Mouse (Mus musculus): ENCODE measurements around the gene Cacna1b. TPM values are rescaled to one million over a fixed set of nuclear protein-coding genes. Genes with fewer than 3 reads are reported as not detected.

Gene Cacna1b
- polyA plus RNA-seq, 1 experiment from 2014 or later = 0.84 TPM

DNA sequence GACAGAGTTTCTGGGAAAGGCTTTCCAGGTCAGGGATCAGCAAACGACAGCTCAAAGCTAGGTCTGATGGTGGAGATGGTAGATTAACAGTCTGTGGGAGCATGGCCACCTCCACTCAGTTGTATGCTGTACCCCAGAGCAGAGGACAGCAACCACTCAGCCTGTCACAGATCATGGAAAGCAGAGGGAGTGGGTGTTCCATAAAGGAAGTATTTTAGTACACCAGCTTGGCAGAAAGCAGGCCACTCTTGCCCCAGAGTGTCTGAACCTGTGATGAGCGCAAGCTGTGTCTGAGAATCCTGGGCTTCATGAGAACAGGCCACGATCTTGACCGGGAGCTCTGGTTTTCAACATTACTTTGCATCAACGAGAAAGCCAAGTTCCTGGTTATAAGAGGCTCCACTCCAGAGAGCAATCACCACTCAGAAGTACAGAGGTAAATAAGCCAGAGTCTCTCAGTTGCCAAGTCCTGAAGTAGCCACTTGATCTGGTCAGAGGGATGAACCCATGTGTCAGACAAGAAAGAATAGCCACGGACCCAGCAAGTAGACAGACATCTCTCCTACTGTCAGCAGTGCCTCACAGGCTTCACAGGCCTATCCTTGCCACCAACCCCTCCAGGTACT is 103.7 kb downstream of the Cacna1b start:
- H3K9ac ChIP-seq (ENCODE audit: low read depth, low read length) = no peak overlapping the region

DNA sequence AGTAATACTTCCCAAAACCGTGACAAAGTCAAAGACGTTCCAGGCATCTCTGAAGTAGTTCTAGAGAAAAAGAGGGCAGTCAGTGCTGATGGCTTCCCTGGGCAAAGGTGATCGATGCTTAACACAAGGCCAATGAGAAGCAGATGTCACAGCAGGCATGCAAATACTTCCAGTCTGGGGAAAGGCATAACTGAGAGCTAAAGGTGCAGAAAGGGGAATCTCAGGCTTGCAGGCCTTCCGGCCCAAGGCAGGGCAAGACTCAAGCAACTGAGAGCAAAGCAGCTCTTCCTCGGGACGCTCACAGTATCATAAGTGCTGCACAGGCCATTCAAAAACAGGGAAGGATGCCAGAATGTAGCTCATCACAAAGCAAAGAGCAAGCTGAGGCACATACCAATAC is 114.4 kb downstream of the Cacna1b start:
- no peaks in the 10 kb centered on the region for H3K4me1 ChIP-seq (ENCODE audit: control insufficient read depth, insufficient read depth, low read length)
- no peak overlapping the region for H3K9ac ChIP-seq (ENCODE audit: low read depth, low read length)
- H3K36me3 ChIP-seq (ENCODE audit: control insufficient read depth, insufficient read depth, low read length) = no peaks in the 10 kb centered on the region
- H3K9me3 ChIP-seq (ENCODE audit: control insufficient read depth, low read length) = no peaks in the 10 kb centered on the region
- no peak overlapping the region for H3K4me3 ChIP-seq (ENCODE audit: low read depth, low read length)
- no peak overlapping the region for H3K4me2 ChIP-seq (ENCODE audit: low read depth, low read length)
- DNase-seq (ENCODE audit: low spot score) = peak; percentile 8
- H3K27me3 ChIP-seq (replicated peaks; ENCODE audit: control insufficient read depth, insufficient read depth, low read length) = no peaks in the 10 kb centered on the region
- WGBS = 49% methylated on average over 6 of the region's 6 CpGs
- ATAC-seq (ENCODE audit: low read depth) = no peak
- H3K27ac ChIP-seq (replicated peaks; ENCODE audit: low read depth, low read length) = no peak overlapping the region

More for the DNA sequence above, 103.7 kb downstream of the Cacna1b start:
- no peak overlapping the region for H3K4me2 ChIP-seq (ENCODE audit: low read depth, low read length)
- H3K4me1 ChIP-seq (ENCODE audit: control insufficient read depth, insufficient read depth, low read length) = no peaks in the 10 kb centered on the region
- H3K36me3 ChIP-seq (ENCODE audit: control insufficient read depth, insufficient read depth, low read length) = no peaks in the 10 kb centered on the region
- WGBS = 80% methylated on average over 6 of the region's 6 CpGs
- ATAC-seq (ENCODE audit: low read depth) (no peak), DNase-seq (ENCODE audit: low spot score) (no peak)
- H3K27ac ChIP-seq (replicated peaks; ENCODE audit: low read depth, low read length) = no peak overlapping the region
- H3K9me3 ChIP-seq (ENCODE audit: control insufficient read depth, low read length) = no peaks in the 10 kb centered on the region
- no peak overlapping the region for H3K4me3 ChIP-seq (ENCODE audit: low read depth, low read length)
- H3K27me3 ChIP-seq (replicated peaks; ENCODE audit: control insufficient read depth, insufficient read depth, low read length) = no peaks in the 10 kb centered on the region

GRCm38 (mm10) chr2:24646452-24647146 is 116.4 kb downstream of the Cacna1b start:
- no peak for ATAC-seq (ENCODE audit: low read depth)
- Histone ChIP-seq H3K27ac (replicated peaks; ENCODE audit: low read depth, low read length) (no peak overlapping the region), H3K4me2 (ENCODE audit: low read depth, low read length) (no peak overlapping the region), H3K27me3 (replicated peaks; ENCODE audit: control insufficient read depth, insufficient read depth, low read length) (no peaks in the 10 kb centered on the region), H3K4me1 (ENCODE audit: control insufficient read depth, insufficient read depth, low read length) (no peaks in the 10 kb centered on the region), H3K9me3 (ENCODE audit: control insufficient read depth, low read length) (no peaks in the 10 kb centered on the region), H3K36me3 (ENCODE audit: control insufficient read depth, insufficient read depth, low read length) (no peaks in the 10 kb centered on the region), H3K4me3 (ENCODE audit: low read depth, low read length) (no peak overlapping the region), H3K9ac (ENCODE audit: low read depth, low read length) (no peak overlapping the region)
- DNase-seq (ENCODE audit: low spot score) = no peak
- 95% methylated on average over 5 of the region's 5 CpGs for WGBS

DNA sequence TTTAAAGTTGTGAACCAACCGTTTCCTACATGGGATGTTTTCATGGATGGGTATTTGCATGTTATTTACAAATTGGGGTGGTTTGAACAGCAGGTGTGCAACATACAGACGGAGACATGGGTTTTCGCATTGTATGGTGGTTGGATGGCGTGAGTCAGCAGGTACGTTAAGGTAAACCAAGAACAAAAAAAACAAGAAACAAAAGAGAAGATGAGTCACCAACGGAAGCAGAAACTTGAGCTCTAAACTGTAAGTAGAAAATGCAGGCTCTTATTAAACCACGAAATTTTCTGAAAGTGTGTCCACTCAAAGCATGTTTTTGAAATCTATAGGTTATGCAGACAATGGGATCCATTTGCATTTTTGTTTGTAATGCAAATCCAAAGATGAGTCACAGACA is 120.1 kb downstream of the Cacna1b start:
- no peak overlapping the region for H3K4me3 ChIP-seq (ENCODE audit: low read depth, low read length)
- H3K27ac ChIP-seq (replicated peaks; ENCODE audit: low read depth, low read length) = no peak overlapping the region
- WGBS = 76% methylated on average over 7 of the region's 7 CpGs
- no peaks in the 10 kb centered on the region for H3K27me3 ChIP-seq (replicated peaks; ENCODE audit: control insufficient read depth, insufficient read depth, low read length)
- H3K9me3 ChIP-seq (ENCODE audit: control insufficient read depth, low read length) = no peaks in the 10 kb centered on the region
- no peak overlapping the region for H3K9ac ChIP-seq (ENCODE audit: low read depth, low read length)
- no peak overlapping the region for H3K4me2 ChIP-seq (ENCODE audit: low read depth, low read length)
- no peaks in the 10 kb centered on the region for H3K36me3 ChIP-seq (ENCODE audit: control insufficient read depth, insufficient read depth, low read length)
- H3K4me1 ChIP-seq (ENCODE audit: control insufficient read depth, insufficient read depth, low read length) = peaks cover 6% of the 10 kb centered on the region; the same call in 1 of the 2 replicates
- ATAC-seq (ENCODE audit: low read depth) = no peak
- no peak for DNase-seq (ENCODE audit: low spot score)

GRCm38 (mm10) chr2:24638102-24638954 is 124.6 kb downstream of the Cacna1b start:
- Histone ChIP-seq H3K4me1 (ENCODE audit: control insufficient read depth, insufficient read depth, low read length) (peaks cover 10% of the 10 kb centered on the region; the same call in 1 of the 2 replicates), H3K9me3 (ENCODE audit: control insufficient read depth, low read length) (no peaks in the 10 kb centered on the region), H3K4me2 (ENCODE audit: low read depth, low read length) (no peak overlapping the region), H3K4me3 (ENCODE audit: low read depth, low read length) (no peak overlapping the region), H3K9ac (ENCODE audit: low read depth, low read length) (no peak overlapping the region), H3K27ac (replicated peaks; ENCODE audit: low read depth, low read length) (no peak overlapping the region), H3K27me3 (replicated peaks; ENCODE audit: control insufficient read depth, insufficient read depth, low read length) (no peaks in the 10 kb centered on the region), H3K36me3 (ENCODE audit: control insufficient read depth, insufficient read depth, low read length) (no peaks in the 10 kb centered on the region)
- WGBS = 67% methylated on average over 14 of the region's 14 CpGs
- ATAC-seq (ENCODE audit: low read depth) = peak; percentile 37; the same call in 1 of the 2 replicates
- DNase-seq (ENCODE audit: low spot score) = peak; percentile 55

DNA sequence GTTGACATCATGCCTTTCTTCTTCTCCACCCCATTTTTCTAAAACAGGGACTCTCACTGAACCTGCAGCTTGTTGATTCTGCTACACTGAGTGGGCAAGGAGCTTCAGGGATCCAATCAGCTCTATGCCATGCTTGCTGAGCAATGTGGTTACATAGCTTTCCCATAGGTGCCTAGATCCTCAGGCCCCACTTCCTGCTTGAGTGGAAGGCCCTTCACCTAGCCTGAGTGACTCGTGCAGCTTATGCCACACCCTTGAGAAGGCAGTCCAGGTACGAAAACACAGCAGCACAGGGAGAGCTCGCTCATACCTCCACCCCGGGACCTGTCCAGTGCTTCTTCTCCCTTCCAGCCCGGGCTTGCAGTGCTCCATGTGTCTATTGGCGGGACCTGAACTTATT is 129.3 kb downstream of the Cacna1b start:
- Histone ChIP-seq H3K27ac (replicated peaks; ENCODE audit: low read depth, low read length) (no peak overlapping the region), H3K4me2 (ENCODE audit: low read depth, low read length) (no peak overlapping the region), H3K9me3 (ENCODE audit: control insufficient read depth, low read length) (no peaks in the 10 kb centered on the region), H3K36me3 (ENCODE audit: control insufficient read depth, insufficient read depth, low read length) (no peaks in the 10 kb centered on the region), H3K4me1 (ENCODE audit: control insufficient read depth, insufficient read depth, low read length) (peaks cover 10% of the 10 kb centered on the region; the same call in 1 of the 2 replicates), H3K4me3 (ENCODE audit: low read depth, low read length) (no peak overlapping the region), H3K27me3 (replicated peaks; ENCODE audit: control insufficient read depth, insufficient read depth, low read length) (no peaks in the 10 kb centered on the region), H3K9ac (ENCODE audit: low read depth, low read length) (no peak overlapping the region)
- DNase-seq (ENCODE audit: low spot score) (no peak), ATAC-seq (ENCODE audit: low read depth) (no peak)
- WGBS = 88% methylated on average over 6 of the region's 6 CpGs

DNA sequence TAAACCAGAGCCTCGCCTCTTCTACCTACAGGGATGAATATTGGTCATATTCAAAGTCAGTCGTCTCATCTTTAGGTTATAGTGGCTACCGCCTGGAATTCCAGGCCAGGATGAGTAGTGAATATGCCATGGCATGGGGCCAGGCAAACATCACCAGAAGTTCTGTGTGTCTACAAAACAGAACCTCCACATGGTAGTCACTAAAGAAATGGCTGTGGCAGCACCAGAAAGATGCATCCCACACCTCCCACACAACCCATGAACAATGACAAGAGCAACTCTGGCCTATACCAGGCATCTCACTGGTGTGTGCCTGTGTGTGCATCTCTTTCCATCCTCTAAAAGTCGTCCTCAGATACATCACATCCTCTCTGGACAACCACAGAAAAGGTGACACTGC is 145.8 kb downstream of the Cacna1b start:
- H3K4me2 ChIP-seq (ENCODE audit: low read depth, low read length) = no peak overlapping the region
- no peaks in the 10 kb centered on the region for H3K36me3 ChIP-seq (ENCODE audit: control insufficient read depth, insufficient read depth, low read length)
- ATAC-seq (ENCODE audit: low read depth) = no peak
- 84% methylated on average over 4 of the region's 4 CpGs for WGBS
- DNase-seq (ENCODE audit: low spot score) = no peak
- no peaks in the 10 kb centered on the region for H3K9me3 ChIP-seq (ENCODE audit: control insufficient read depth, low read length)
- H3K4me3 ChIP-seq (ENCODE audit: low read depth, low read length) = no peak overlapping the region
- H3K27me3 ChIP-seq (replicated peaks; ENCODE audit: control insufficient read depth, insufficient read depth, low read length) = no peaks in the 10 kb centered on the region
- no peaks in the 10 kb centered on the region for H3K4me1 ChIP-seq (ENCODE audit: control insufficient read depth, insufficient read depth, low read length)
- no peak overlapping the region for H3K27ac ChIP-seq (replicated peaks; ENCODE audit: low read depth, low read length)
- no peak overlapping the region for H3K9ac ChIP-seq (ENCODE audit: low read depth, low read length)

DNA sequence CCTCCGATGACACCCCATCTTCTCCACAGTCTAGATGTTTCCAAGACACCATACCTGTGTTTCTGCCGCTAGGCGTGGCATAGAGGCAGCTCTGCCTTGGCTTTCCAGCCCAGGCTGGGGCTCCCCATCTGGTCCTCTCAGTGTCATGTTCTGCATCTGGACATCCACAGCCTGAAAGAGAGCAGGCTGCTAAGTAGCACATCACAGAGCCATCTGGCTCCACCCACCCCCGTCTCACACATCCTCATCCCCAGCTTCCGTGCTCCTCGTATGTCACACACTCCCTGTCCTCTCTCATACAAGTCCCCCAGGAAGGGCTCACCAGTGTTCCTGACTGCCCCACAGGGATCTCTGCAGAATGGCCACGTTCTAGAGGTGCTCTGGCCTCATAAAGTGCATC is 153.2 kb downstream of the Cacna1b start:
- H3K4me2 ChIP-seq (ENCODE audit: low read depth, low read length) = no peak overlapping the region
- H3K4me3 ChIP-seq (ENCODE audit: low read depth, low read length) = no peak overlapping the region
- H3K27me3 ChIP-seq (replicated peaks; ENCODE audit: control insufficient read depth, insufficient read depth, low read length) = 0 out of 2 replicates have a peak, but pooled peaks cover 3% of the 10 kb centered on the region
- no peaks in the 10 kb centered on the region for H3K4me1 ChIP-seq (ENCODE audit: control insufficient read depth, insufficient read depth, low read length)
- no peaks in the 10 kb centered on the region for H3K9me3 ChIP-seq (ENCODE audit: control insufficient read depth, low read length)
- H3K36me3 ChIP-seq (ENCODE audit: control insufficient read depth, insufficient read depth, low read length) = no peaks in the 10 kb centered on the region
- WGBS = 80% methylated on average over 7 of the region's 7 CpGs
- H3K9ac ChIP-seq (ENCODE audit: low read depth, low read length) = no peak overlapping the region
- ATAC-seq (ENCODE audit: low read depth) = no peak
- DNase-seq (ENCODE audit: low spot score) = no peak
- no peak overlapping the region for H3K27ac ChIP-seq (replicated peaks; ENCODE audit: low read depth, low read length)
